Mouse (Mus musculus): ENCODE measurements around the gene Isl2. TPM values are rescaled to one million over a fixed set of nuclear protein-coding genes. Genes with fewer than 3 reads are reported as not detected.

Isl2 gene
- polyA plus RNA-seq, 1 experiment from 2014 or later = 2.1 TPM

GRCm38 (mm10) chr9:55535907-55536306 is 2.6 kb upstream of the Isl2 start:
- Histone ChIP-seq H3K9me3 (replicated peaks; ENCODE audit: control insufficient read depth, low read length) (no peaks in the 10 kb centered on the region), H3K27me3 (ENCODE audit: control insufficient read depth, insufficient read depth, low read length) (peaks cover 27% of the 10 kb centered on the region), H3K27ac (ENCODE audit: low read depth, low read length) (no peak overlapping the region), H3K4me3 (ENCODE audit: low read depth, low read length) (no peak overlapping the region), H3K4me1 (ENCODE audit: control insufficient read depth, insufficient read depth, low read length) (peaks cover 5% of the 10 kb centered on the region; the same call in 1 of the 2 replicates), H3K36me3 (ENCODE audit: control insufficient read depth, insufficient read depth, low read length) (no peaks in the 10 kb centered on the region), H3K9ac (ENCODE audit: low read depth, low read length) (no peak overlapping the region), H3K4me2 (no peak overlapping the region)
- WGBS (ENCODE audit: insufficient replicate concordance) = 23% methylated on average over 3 of the region's 3 CpGs
- ATAC-seq (replicated peaks; ENCODE audit: insufficient number of reproducible peaks, low FRiP score, low TSS enrichment) = no peak

DNA sequence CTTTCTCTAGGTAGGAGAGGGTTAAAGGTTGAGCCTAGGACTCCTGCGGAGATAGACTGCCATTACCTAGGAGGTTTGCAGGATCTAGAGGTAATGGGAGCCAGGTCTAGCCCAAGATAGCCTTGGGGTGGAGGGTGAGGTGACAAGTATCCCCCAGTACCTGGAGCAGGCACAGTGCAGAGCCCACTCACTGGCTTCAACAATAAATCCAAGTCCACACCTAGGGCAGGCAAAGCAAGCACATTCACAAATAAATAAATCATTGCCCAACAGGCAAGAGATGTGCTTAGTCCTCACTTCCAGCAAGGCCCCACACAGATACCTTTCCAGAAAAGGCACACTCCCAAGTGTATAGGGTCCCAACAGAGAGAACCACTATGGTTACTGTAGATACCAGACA is 534 bp downstream of the Isl2 start:
- no peaks in the 10 kb centered on the region for H3K9me3 ChIP-seq (replicated peaks; ENCODE audit: control insufficient read depth, low read length)
- no peak for ATAC-seq (replicated peaks; ENCODE audit: insufficient number of reproducible peaks, low FRiP score, low TSS enrichment)
- no peak overlapping the region for H3K4me2 ChIP-seq

GRCm38 (mm10) chr9:55539661-55540390 is 1.4 kb downstream of the Isl2 start:
- peaks cover 61% of the 10 kb centered on the region for H3K27me3 ChIP-seq (ENCODE audit: control insufficient read depth, insufficient read depth, low read length)
- no peak overlapping the region for H3K9ac ChIP-seq (ENCODE audit: low read depth, low read length)
- no peak overlapping the region for H3K27ac ChIP-seq (ENCODE audit: low read depth, low read length)
- peak overlapping the region; percentile 82 for H3K4me2 ChIP-seq
- H3K9me3 ChIP-seq (replicated peaks; ENCODE audit: control insufficient read depth, low read length) = no peaks in the 10 kb centered on the region
- peak overlapping the region; percentile 48 for H3K4me3 ChIP-seq (ENCODE audit: low read depth, low read length)
- peaks cover 21% of the 10 kb centered on the region for H3K4me1 ChIP-seq (ENCODE audit: control insufficient read depth, insufficient read depth, low read length)
- no peaks in the 10 kb centered on the region for H3K36me3 ChIP-seq (ENCODE audit: control insufficient read depth, insufficient read depth, low read length)
- WGBS (ENCODE audit: insufficient replicate concordance) = 2% methylated on average over 31 of the region's 31 CpGs
- ATAC-seq (replicated peaks; ENCODE audit: insufficient number of reproducible peaks, low FRiP score, low TSS enrichment) = no peak

More for the DNA sequence above, 534 bp downstream of the Isl2 start:
- H3K27ac ChIP-seq (ENCODE audit: low read depth, low read length) = no peak overlapping the region
- peaks cover 15% of the 10 kb centered on the region for H3K4me1 ChIP-seq (ENCODE audit: control insufficient read depth, insufficient read depth, low read length)
- H3K9ac ChIP-seq (ENCODE audit: low read depth, low read length) = no peak overlapping the region
- no peak overlapping the region for H3K4me3 ChIP-seq (ENCODE audit: low read depth, low read length)
- peaks cover 53% of the 10 kb centered on the region for H3K27me3 ChIP-seq (ENCODE audit: control insufficient read depth, insufficient read depth, low read length)
- H3K36me3 ChIP-seq (ENCODE audit: control insufficient read depth, insufficient read depth, low read length) = no peaks in the 10 kb centered on the region
- WGBS (ENCODE audit: insufficient replicate concordance) = 14% methylated on average over 1 of the region's 1 CpGs

GRCm38 (mm10) chr9:55540391-55540770 is 1.9 kb downstream of the Isl2 start:
- no peak overlapping the region for H3K27ac ChIP-seq (ENCODE audit: low read depth, low read length)
- no peak for ATAC-seq (replicated peaks; ENCODE audit: insufficient number of reproducible peaks, low FRiP score, low TSS enrichment)
- H3K4me1 ChIP-seq (ENCODE audit: control insufficient read depth, insufficient read depth, low read length) = peaks cover 26% of the 10 kb centered on the region
- H3K9ac ChIP-seq (ENCODE audit: low read depth, low read length) = 0 out of 2 replicates have a peak overlapping the region, but pooled peaks have one; percentile 23
- WGBS (ENCODE audit: insufficient replicate concordance) = under 1% methylated on average over 12 of the region's 12 CpGs
- H3K4me3 ChIP-seq (ENCODE audit: low read depth, low read length) = peak overlapping the region; percentile 48
- peaks cover 66% of the 10 kb centered on the region for H3K27me3 ChIP-seq (ENCODE audit: control insufficient read depth, insufficient read depth, low read length)
- H3K36me3 ChIP-seq (ENCODE audit: control insufficient read depth, insufficient read depth, low read length) = no peaks in the 10 kb centered on the region
- peak overlapping the region; percentile 82 for H3K4me2 ChIP-seq
- no peaks in the 10 kb centered on the region for H3K9me3 ChIP-seq (replicated peaks; ENCODE audit: control insufficient read depth, low read length)

DNA sequence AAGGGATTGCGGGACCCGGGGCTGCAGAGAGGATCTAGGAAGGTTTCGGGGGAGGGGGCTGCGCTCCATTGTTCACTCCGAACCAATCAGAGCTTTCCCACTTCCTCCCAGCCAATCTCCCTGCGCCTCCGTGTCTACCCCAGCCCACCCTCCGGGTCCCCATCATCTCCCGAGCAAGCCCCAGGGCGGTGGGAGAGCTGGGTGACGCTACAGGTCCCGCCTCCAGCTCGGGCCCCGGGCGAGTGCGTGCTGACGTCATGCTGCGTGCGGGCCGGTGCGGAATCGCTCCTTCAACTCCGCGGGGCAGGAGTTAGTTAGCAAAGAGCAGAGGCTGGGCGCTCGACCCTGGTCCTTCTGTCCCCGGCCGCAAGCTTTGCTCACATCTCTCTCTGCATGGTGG is 2.4 kb downstream of the Isl2 start:
- Histone ChIP-seq H3K27me3 (ENCODE audit: control insufficient read depth, insufficient read depth, low read length) (peaks cover 71% of the 10 kb centered on the region), H3K4me3 (ENCODE audit: low read depth, low read length) (peak overlapping the region; percentile 48), H3K27ac (ENCODE audit: low read depth, low read length) (no peak overlapping the region), H3K4me2 (peak overlapping the region; percentile 82), H3K9me3 (replicated peaks; ENCODE audit: control insufficient read depth, low read length) (no peaks in the 10 kb centered on the region), H3K36me3 (ENCODE audit: control insufficient read depth, insufficient read depth, low read length) (no peaks in the 10 kb centered on the region), H3K4me1 (ENCODE audit: control insufficient read depth, insufficient read depth, low read length) (peaks cover 27% of the 10 kb centered on the region), H3K9ac (ENCODE audit: low read depth, low read length) (0 out of 2 replicates have a peak overlapping the region, but pooled peaks have one; percentile 23)
- peak; percentile 87 for ATAC-seq (replicated peaks; ENCODE audit: insufficient number of reproducible peaks, low FRiP score, low TSS enrichment)
- WGBS (ENCODE audit: insufficient replicate concordance) = under 1% methylated on average over 28 of the region's 28 CpGs

- no peak for ATAC-seq (replicated peaks; ENCODE audit: insufficient number of reproducible peaks, low FRiP score, low TSS enrichment)
Measured at GRCm38 (mm10) chr9:55541681-55542365, 3.4 kb downstream of the Isl2 start.

GRCm38 (mm10) chr9:55542366-55543325 is 4.2 kb downstream of the Isl2 start:
- no peaks in the 10 kb centered on the region for H3K36me3 ChIP-seq (ENCODE audit: control insufficient read depth, insufficient read depth, low read length)
- 1% methylated on average over 58 of the region's 59 CpGs for WGBS (ENCODE audit: insufficient replicate concordance)
- H3K27me3 ChIP-seq (ENCODE audit: control insufficient read depth, insufficient read depth, low read length) = peaks cover 88% of the 10 kb centered on the region
- peak overlapping the region; percentile 48 for H3K4me3 ChIP-seq (ENCODE audit: low read depth, low read length)
- H3K4me1 ChIP-seq (ENCODE audit: control insufficient read depth, insufficient read depth, low read length) = peaks cover 33% of the 10 kb centered on the region
- H3K4me2 ChIP-seq = peak overlapping the region; percentile 82
- H3K27ac ChIP-seq (ENCODE audit: low read depth, low read length) = no peak overlapping the region
- no peak overlapping the region for H3K9ac ChIP-seq (ENCODE audit: low read depth, low read length)
- no peaks in the 10 kb centered on the region for H3K9me3 ChIP-seq (replicated peaks; ENCODE audit: control insufficient read depth, low read length)
- ATAC-seq (replicated peaks; ENCODE audit: insufficient number of reproducible peaks, low FRiP score, low TSS enrichment) = no peak

More at GRCm38 (mm10) chr9:55541681-55542365, 3.4 kb downstream of the Isl2 start:
- Histone ChIP-seq H3K9ac (ENCODE audit: low read depth, low read length) (0 out of 2 replicates have a peak overlapping the region, but pooled peaks have one; percentile 52), H3K4me3 (ENCODE audit: low read depth, low read length) (peak overlapping the region; percentile 48), H3K4me2 (peak overlapping the region; percentile 82), H3K9me3 (replicated peaks; ENCODE audit: control insufficient read depth, low read length) (no peaks in the 10 kb centered on the region), H3K27me3 (ENCODE audit: control insufficient read depth, insufficient read depth, low read length) (peaks cover 81% of the 10 kb centered on the region), H3K36me3 (ENCODE audit: control insufficient read depth, insufficient read depth, low read length) (no peaks in the 10 kb centered on the region), H3K27ac (ENCODE audit: low read depth, low read length) (no peak overlapping the region), H3K4me1 (ENCODE audit: control insufficient read depth, insufficient read depth, low read length) (peaks cover 33% of the 10 kb centered on the region)
- under 1% methylated on average over 59 of the region's 59 CpGs for WGBS (ENCODE audit: insufficient replicate concordance)

GRCm38 (mm10) chr9:55543336-55543702 is 4.8 kb downstream of the Isl2 start:
- no peak overlapping the region for H3K9ac ChIP-seq (ENCODE audit: low read depth, low read length)
- H3K9me3 ChIP-seq (replicated peaks; ENCODE audit: control insufficient read depth, low read length) = no peaks in the 10 kb centered on the region
- peaks cover 33% of the 10 kb centered on the region for H3K4me1 ChIP-seq (ENCODE audit: control insufficient read depth, insufficient read depth, low read length)
- ATAC-seq (replicated peaks; ENCODE audit: insufficient number of reproducible peaks, low FRiP score, low TSS enrichment) = no peak
- H3K4me3 ChIP-seq (ENCODE audit: low read depth, low read length) = no peak overlapping the region; the same call in 1 of the 2 replicates
- H3K36me3 ChIP-seq (ENCODE audit: control insufficient read depth, insufficient read depth, low read length) = no peaks in the 10 kb centered on the region
- H3K27ac ChIP-seq (ENCODE audit: low read depth, low read length) = no peak overlapping the region
- H3K4me2 ChIP-seq = peak overlapping the region; percentile 9; the same call in 1 of the 2 replicates
- 5% methylated on average over 8 of the region's 8 CpGs for WGBS (ENCODE audit: insufficient replicate concordance)
- peaks cover 90% of the 10 kb centered on the region for H3K27me3 ChIP-seq (ENCODE audit: control insufficient read depth, insufficient read depth, low read length)
